ENCODE assay signal across 8 mouse cellular contexts in the genomic region with DNA sequence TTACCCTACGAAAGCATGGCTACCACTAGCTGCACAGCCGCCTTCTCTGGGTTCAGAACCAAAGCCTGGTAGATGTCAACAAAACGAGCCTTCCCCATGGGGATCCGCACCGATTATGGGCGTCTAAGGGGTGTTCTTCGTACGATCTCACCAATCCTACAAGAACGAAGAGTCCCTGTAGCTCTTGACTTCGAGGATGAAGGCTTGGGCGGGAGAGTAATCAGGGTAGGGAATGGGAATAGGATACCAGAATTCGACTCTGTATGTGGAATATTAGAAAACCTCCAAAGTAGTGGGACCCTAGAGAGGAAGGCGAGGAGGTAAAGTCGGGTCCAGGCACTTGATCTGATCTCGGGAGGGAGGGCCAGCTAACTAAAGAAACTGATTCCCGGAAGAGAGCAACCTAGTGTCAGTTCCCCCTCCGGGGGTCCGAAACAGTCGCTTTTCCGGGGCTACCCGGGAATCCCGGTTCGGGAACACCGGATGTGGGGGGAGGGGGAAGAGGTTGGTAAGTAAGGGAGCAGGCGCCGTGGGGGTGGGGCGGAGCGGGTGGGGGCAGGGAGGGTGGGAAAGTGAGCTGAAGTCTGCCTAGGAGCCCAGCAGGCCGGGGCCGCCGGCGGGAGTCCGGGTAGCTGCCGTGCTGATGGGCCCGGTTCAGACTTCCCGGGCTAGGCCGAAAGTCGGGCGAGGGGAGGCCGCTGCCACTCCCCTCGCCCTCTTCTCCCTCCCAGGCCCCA. TPM values are rescaled to one million over a fixed set of nuclear protein-coding genes. Genes with fewer than 3 reads are reported as not detected.
A peak's percentile ranks its signal among the peaks of the same experiment; 100 is the strongest.
DNase-seq lines count a peak whose midpoint lies in the region; ATAC-seq and TF ChIP-seq lines count a peak whose summit lies in the region.

A gene (minus strand): TSS at position 420 of the 737 bp plus-strand sequence.

- H3K9me3 ChIP-seq in embryonic facial prominence, embryonic 13.5 days, result no peaks in the 10 kb centered on the region
- H3K9me3 ChIP-seq in liver, embryonic 11.5 days (ENCODE audit: control insufficient read depth, low read length), result no peaks in the 10 kb centered on the region
- H3K9me3 ChIP-seq in stomach, embryonic 16.5 days (replicated peaks; ENCODE audit: control insufficient read depth, low read length), result no peaks in the 10 kb centered on the region

- peak within 1 kb of the TSS; percentile 79 for H3K4me3 ChIP-seq in embryonic facial prominence, embryonic 13.5 days
- H3K4me3 ChIP-seq in liver, embryonic 11.5 days (ENCODE audit: low read depth, low read length), result peak within 1 kb of the TSS; percentile 93
- peak within 1 kb of the TSS; percentile 66 for H3K4me3 ChIP-seq in myocyte
- peak within 1 kb of the TSS; percentile 58 for H3K4me3 ChIP-seq in stomach, embryonic 16.5 days (replicated peaks; ENCODE audit: low read length)

- peak within 1 kb of the TSS; percentile 94 for H3K27ac ChIP-seq in embryonic facial prominence, embryonic 13.5 days
- H3K27ac ChIP-seq in liver, embryonic 11.5 days (ENCODE audit: low read depth, low read length), result peak within 1 kb of the TSS; percentile 89
- H3K27ac ChIP-seq in stomach, embryonic 16.5 days (ENCODE audit: low read length), result peak within 1 kb of the TSS; percentile 95

- H3K27me3 ChIP-seq in embryonic facial prominence, embryonic 13.5 days, result no peaks in the 10 kb centered on the region
- H3K27me3 ChIP-seq in liver, embryonic 11.5 days (replicated peaks; ENCODE audit: control insufficient read depth, insufficient read depth, low read length), result no peaks in the 10 kb centered on the region
- H3K27me3 ChIP-seq in myocyte (ENCODE audit: control insufficient read depth, insufficient read depth, insufficient read length), result no peaks in the 10 kb centered on the region
- no peaks in the 10 kb centered on the region for H3K27me3 ChIP-seq in stomach, embryonic 16.5 days (ENCODE audit: control insufficient read depth, insufficient read depth, low read length)

- peak within 1 kb of the TSS; percentile 89 for H3K9ac ChIP-seq in embryonic facial prominence, embryonic 13.5 days
- H3K9ac ChIP-seq in liver, embryonic 11.5 days (ENCODE audit: low read depth, low read length), result peak within 1 kb of the TSS; percentile 88
- H3K9ac ChIP-seq in stomach, embryonic 16.5 days (ENCODE audit: low read length), result peak within 1 kb of the TSS; percentile 95

- H3K4me1 ChIP-seq in embryonic facial prominence, embryonic 13.5 days, result peaks cover 40% of the 10 kb centered on the region
- H3K4me1 ChIP-seq in liver, embryonic 11.5 days (replicated peaks; ENCODE audit: control insufficient read depth, insufficient read depth, low read length), result peaks cover 24% of the 10 kb centered on the region
- H3K4me1 ChIP-seq in stomach, embryonic 16.5 days (ENCODE audit: control insufficient read depth, insufficient read depth, low read length), result peaks cover 41% of the 10 kb centered on the region

- WGBS in embryonic facial prominence, embryonic 13.5 days, result under 1% methylated on average over 41 of the region's 41 CpGs
- 1% methylated on average over 41 of the region's 41 CpGs for WGBS in liver, embryonic 11.5 days
- under 1% methylated on average over 41 of the region's 41 CpGs for WGBS in stomach, embryonic 16.5 days

- TF ChIP-seq POLR2A in myocyte (IDR thresholded peaks at IDR 0.05; ENCODE audit: insufficient read length, low read depth), result no peak

- peak; percentile 32 to 46 for DNase-seq in B cell, adult 2 months
- peak; percentile 31 to 56 for DNase-seq in adrenal gland, postnatal 4 days (ENCODE audit: low spot score in 2 of 2)
- peak; percentile 71 to 76 for DNase-seq in heart, adult 9 months (ENCODE audit: low spot score in 2 of 2)
- DNase-seq in kidney, adult 8-10 months, result peak; percentile 64 to 76
- peak; percentile 76 for DNase-seq in liver, embryonic 11.5 days (ENCODE audit: low spot score)

- peaks cover 31% of the 10 kb centered on the region for H3K36me3 ChIP-seq in embryonic facial prominence, embryonic 13.5 days
- peaks cover 24% of the 10 kb centered on the region for H3K36me3 ChIP-seq in liver, embryonic 11.5 days (ENCODE audit: control insufficient read depth, insufficient read depth, low read length)
- peaks cover 23% of the 10 kb centered on the region for H3K36me3 ChIP-seq in myocyte (ENCODE audit: control insufficient read depth, insufficient read depth)
- peaks cover 8% of the 10 kb centered on the region; the same call in 1 of the 2 replicates for H3K36me3 ChIP-seq in stomach, embryonic 16.5 days (ENCODE audit: control insufficient read depth, insufficient read depth, low read length)

- H3ac ChIP-seq in myocyte (ENCODE audit: control insufficient read depth, insufficient read length), result peak within 1 kb of the TSS; percentile 5

- ATAC-seq in embryonic facial prominence, embryonic 13.5 days (ENCODE audit: insufficient number of reproducible peaks, insufficient read depth, low FRiP score, low TSS enrichment, low read depth), result peak; percentile 67
- peak; percentile 70 for ATAC-seq in liver, embryonic 11.5 days (replicated peaks; ENCODE audit: low FRiP score)
- ATAC-seq in stomach, embryonic 16.5 days (ENCODE audit: insufficient read depth, low FRiP score), result peak; percentile 80

- peak within 1 kb of the TSS; percentile 87 for H3K4me2 ChIP-seq in embryonic facial prominence, embryonic 13.5 days
- peak within 1 kb of the TSS; percentile 97 for H3K4me2 ChIP-seq in liver, embryonic 11.5 days
- peak within 1 kb of the TSS; percentile 89 for H3K4me2 ChIP-seq in myocyte (ENCODE audit: low read depth)
- peak within 1 kb of the TSS; percentile 75 for H3K4me2 ChIP-seq in stomach, embryonic 16.5 days (ENCODE audit: low read depth, low read length)

- H3K79me2 ChIP-seq in myocyte (ENCODE audit: control insufficient read depth, insufficient read depth), result peaks cover 52% of the 10 kb centered on the region

TF ChIP-seq in myocyte, 11 proteins besides CTCF, POLR2A, EP300 and RAD21:
- TF ChIP-seq CEBPB (IDR thresholded peaks at IDR 0.05; ENCODE audit: insufficient read depth, poor library complexity, severe bottlenecking) (no peak), TCF12 (IDR thresholded peaks at IDR 0.05; ENCODE audit: insufficient read depth, poor library complexity, severe bottlenecking) (no peak), MYOG (IDR thresholded peaks at IDR 0.05; ENCODE audit: control insufficient read depth in 1 of 3, insufficient read depth in 1 of 3, insufficient read length in 2 of 3, low read depth in 2 of 3) (no peak), USF1 (IDR thresholded peaks at IDR 0.05; ENCODE audit: low read depth) (no peak), SRF (IDR thresholded peaks at IDR 0.05; ENCODE audit: control insufficient read depth, insufficient read length, low read depth) (no peak), REST (IDR thresholded peaks at IDR 0.05; ENCODE audit: insufficient read depth, insufficient read length) (no peak), MAX (IDR thresholded peaks at IDR 0.05; ENCODE audit: low read depth) (no peak), MYOD1 (IDR thresholded peaks at IDR 0.05; ENCODE audit: control insufficient read depth in 1 of 3, insufficient read length in 2 of 3, low read depth in 2 of 3) (no peak), POLR2AphosphoS2 (IDR thresholded peaks at IDR 0.05; ENCODE audit: insufficient read length, low read depth) (no peak), TCF3 (IDR thresholded peaks at IDR 0.05; ENCODE audit: insufficient read length, low read depth) (no peak), E2F4 (IDR thresholded peaks at IDR 0.05; ENCODE audit: insufficient read depth) (no peak)

RNA-seq across cellular contexts. Expression of the gene that starts here (rescaled TPM):
- 10 to 100 TPM; 16.3 to 20.2 TPM for total RNA-seq in adrenal gland, postnatal 4 days (2021)
- not detected in 2 replicates for polyA plus RNA-seq in embryonic facial prominence, embryonic 13.5 days (2015; fragmentation: Nextera tagmentation; extraction: Ambion mirVana)
- polyA plus RNA-seq in liver, embryonic 11.5 days (2014; fragmentation: Nextera tagmentation; extraction: Ambion mirVana), result not detected in 2 replicates
- polyA plus RNA-seq in myocyte (2012; fragmentation: generic; extraction: Trizol), result 3.2 TPM
- not detected in 2 replicates for polyA plus RNA-seq in stomach, embryonic 16.5 days (2015; fragmentation: Nextera tagmentation; extraction: Ambion mirVana)

Comparison
In these comparisons a context has a peak if more than half of its experiments do, and no peak if none do; other contexts are left out.
1. Peak in every context shown above with its lines: DNase-seq, ATAC-seq, H3K4me3 ChIP-seq and H3K27ac ChIP-seq.
2. Peak in ATAC-seq, H3K4me3 ChIP-seq, H3K27ac ChIP-seq, H3K9ac ChIP-seq and H3K4me2 ChIP-seq in embryonic facial prominence, embryonic 13.5 days; RNA of the gene not detected or under 1 TPM.
3. Peak in DNase-seq, ATAC-seq, H3K4me3 ChIP-seq, H3K27ac ChIP-seq, H3K9ac ChIP-seq and H3K4me2 ChIP-seq in liver, embryonic 11.5 days; RNA of the gene not detected or under 1 TPM.
4. Peak in ATAC-seq, H3K4me3 ChIP-seq, H3K27ac ChIP-seq, H3K9ac ChIP-seq and H3K4me2 ChIP-seq in stomach, embryonic 16.5 days; RNA of the gene not detected or under 1 TPM.